Mouse (Mus musculus) testis, adult 2 months (tissue): ENCODE measurements around the gene Lrrc3c.

Experiments
- CTCF ChIP-seq: fragments of 200-500 bp; IDR thresholded peaks from 2 replicates; pipeline ENCODE4 v1.5.1; 2012; ENCODE audit warnings: low read depth, mild to moderate bottlenecking, inconsistent platforms, low read length, moderate library complexity; ENCODE audit not compliant: control insufficient read depth, insufficient read depth, insufficient replicate concordance
- POLR2A ChIP-seq: fragments of 200-500 bp; IDR thresholded peaks from 2 replicates; pipeline ENCODE4 v1.6.1; 2012; ENCODE audit warnings: low read depth, mild to moderate bottlenecking, inconsistent platforms, low read length, moderate library complexity; ENCODE audit not compliant: control insufficient read depth

DNA sequence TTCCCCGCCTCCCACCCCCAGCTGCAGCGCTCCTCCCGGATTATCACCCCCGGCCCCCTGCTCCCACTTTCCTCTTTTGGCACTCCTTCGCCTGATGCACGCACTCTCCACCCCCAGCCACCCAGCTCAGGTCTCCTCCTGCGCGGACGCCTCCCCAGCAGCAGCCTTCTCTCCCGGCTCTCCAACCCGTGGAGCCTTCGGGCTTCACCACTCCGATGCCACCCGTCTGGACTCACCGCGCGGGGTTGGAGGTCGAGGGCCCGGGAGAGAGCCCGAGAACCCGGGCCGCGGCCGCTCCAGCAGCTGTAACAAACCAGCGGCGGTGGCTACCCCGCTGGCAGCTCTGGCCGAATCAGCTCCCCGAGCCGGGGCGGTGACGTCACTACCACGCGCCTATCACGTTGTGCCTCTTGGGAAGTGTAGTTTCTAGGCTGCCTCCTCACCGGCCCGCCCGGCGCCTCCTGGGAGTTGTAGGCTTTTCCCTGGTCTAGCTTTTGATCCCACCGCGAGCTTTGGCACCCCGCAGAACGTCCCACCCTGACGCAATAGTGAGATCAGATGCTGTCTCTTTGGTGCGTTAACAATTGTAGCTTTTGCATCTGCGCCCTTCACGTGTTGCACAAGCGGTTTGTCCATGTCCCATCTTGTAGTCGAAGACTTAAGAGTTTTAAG is 11.1 kb upstream of the Lrrc3c start, which contains the start of gene Ormdl3:
- TF ChIP-seq CTCF (no peak), POLR2A (peak; percentile 64)
